Mouse (Mus musculus): Measurements from ENCODE around the gene 4930556J24Rik.
A peak's percentile ranks its signal among the peaks of the same experiment; 100 is the strongest.

DNA sequence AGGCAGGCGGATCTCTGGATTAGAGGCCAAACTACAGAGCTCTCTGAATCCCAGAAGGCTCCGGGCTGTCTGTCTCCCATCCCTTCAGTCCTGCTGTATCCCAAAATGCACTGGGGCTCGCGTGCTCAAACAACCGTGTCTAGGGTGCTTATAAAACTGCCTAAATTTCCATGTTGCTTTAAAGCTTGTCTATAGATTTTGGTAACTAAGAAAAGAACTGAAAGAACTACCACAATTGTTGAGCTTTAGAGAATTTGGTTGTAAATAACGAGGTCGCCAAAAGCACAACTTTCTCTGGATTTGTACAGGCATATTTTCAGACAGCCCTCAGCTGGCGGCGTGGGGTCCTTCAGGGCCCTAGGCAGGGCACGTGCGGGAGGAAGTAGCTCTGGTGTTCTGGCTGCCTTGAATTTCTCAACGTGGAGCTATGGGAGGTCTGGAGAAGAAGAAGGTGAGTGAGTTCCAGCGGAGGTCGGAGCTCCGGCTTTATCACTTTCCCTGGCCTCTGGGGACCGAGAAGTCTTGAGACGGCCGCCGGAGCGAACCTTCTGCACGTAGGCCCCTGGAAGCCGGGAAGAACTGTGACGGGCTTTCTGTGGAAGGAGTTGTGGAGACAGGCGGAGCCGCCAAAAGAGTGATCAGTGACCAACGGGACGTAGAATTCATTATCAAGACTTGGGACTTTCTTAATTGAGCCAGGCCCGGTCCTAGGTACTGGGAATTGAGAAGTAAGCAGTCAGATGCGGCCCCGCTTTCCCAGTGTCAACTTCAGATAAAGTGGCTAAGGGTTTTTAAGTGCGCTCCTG, 12.8 kb downstream of the 4930556J24Rik start, which contains the start of gene Pes1:
- TF ChIP-seq CTCF (IDR thresholded peaks at IDR 0.05; ENCODE audit: low read depth, low read length): no peak
- 0 out of 2 replicates have a peak, but pooled peaks have one; percentile 18 for TF ChIP-seq POLR2A (IDR thresholded peaks at IDR 0.05; ENCODE audit: extremely low read depth, insufficient read depth, low read length)
